Mouse (Mus musculus): ENCODE data around the gene Rfx1.

Gene Rfx1

GRCm38 (mm10) chr8:84066291-84066930 lies at the start of gene Rfx1:
Rfx1 (plus strand) TSS chr8:84066834.
- peak; percentile 100 for DNase-seq (ENCODE audit: low spot score in 2 of 2)

GRCm38 (mm10) chr8:84019738-84020137 lies 46.9 kb upstream of the Rfx1 start:
- no peak for DNase-seq (ENCODE audit: low spot score in 2 of 2)

GRCm38 (mm10) chr8:84021096-84021495 lies 45.5 kb upstream of the Rfx1 start, which contains the start of gene Palm3:
Palm3 (plus strand) TSS chr8:84021471.
- DNase-seq (ENCODE audit: low spot score in 2 of 2) = no peak

GRCm38 (mm10) chr8:84021569-84021968 lies 45.1 kb upstream of the Rfx1 start:
- DNase-seq (ENCODE audit: low spot score in 2 of 2) = no peak

- no peak for DNase-seq (ENCODE audit: low spot score in 2 of 2)
These were observed 43.5 kb upstream of the Rfx1 start for GRCm38 (mm10) chr8:84023085-84023484.

- no peak for DNase-seq (ENCODE audit: low spot score in 2 of 2)
These were observed 43.0 kb upstream of the Rfx1 start for GRCm38 (mm10) chr8:84023631-84024030.

GRCm38 (mm10) chr8:84024171-84024570 lies 42.5 kb upstream of the Rfx1 start:
- DNase-seq (ENCODE audit: low spot score in 2 of 2) = no peak

- DNase-seq (ENCODE audit: low spot score in 2 of 2) = no peak
These were observed 40.8 kb upstream of the Rfx1 start for GRCm38 (mm10) chr8:84025863-84026262.

GRCm38 (mm10) chr8:84027449-84027848 lies 39.2 kb upstream of the Rfx1 start:
- DNase-seq (ENCODE audit: low spot score in 2 of 2) = no peak

- DNase-seq (ENCODE audit: low spot score in 2 of 2) = no peak
These were observed 37.4 kb upstream of the Rfx1 start for GRCm38 (mm10) chr8:84029272-84029671.

GRCm38 (mm10) chr8:84032777-84033176 lies 33.9 kb upstream of the Rfx1 start:
- no peak for DNase-seq (ENCODE audit: low spot score in 2 of 2)

- no peak for DNase-seq (ENCODE audit: low spot score in 2 of 2)
These were observed 28.6 kb upstream of the Rfx1 start for GRCm38 (mm10) chr8:84038015-84038414.

- DNase-seq (ENCODE audit: low spot score in 2 of 2) = peak; percentile 30 to 41
These were observed 27.6 kb upstream of the Rfx1 start for GRCm38 (mm10) chr8:84039050-84039449.

- no peak for DNase-seq (ENCODE audit: low spot score in 2 of 2)
These were observed 24.3 kb upstream of the Rfx1 start, which contains the start of gene Il27ra for GRCm38 (mm10) chr8:84042066-84042947. Il27ra (minus strand) TSS chr8:84042589.

- DNase-seq (ENCODE audit: low spot score in 2 of 2) = no peak
These were observed 23.7 kb upstream of the Rfx1 start for GRCm38 (mm10) chr8:84042948-84043342.

GRCm38 (mm10) chr8:84044103-84044502 lies 22.5 kb upstream of the Rfx1 start:
- no peak for DNase-seq (ENCODE audit: low spot score in 2 of 2)

- no peak for DNase-seq (ENCODE audit: low spot score in 2 of 2)
These were observed 21.7 kb upstream of the Rfx1 start, which contains the start of gene Rln3 for GRCm38 (mm10) chr8:84044900-84045299. Rln3 (minus strand) TSS chr8:84045000.

- DNase-seq (ENCODE audit: low spot score in 2 of 2) = no peak
These were observed 20.1 kb upstream of the Rfx1 start for GRCm38 (mm10) chr8:84046505-84046904.

- no peak for DNase-seq (ENCODE audit: low spot score in 2 of 2)
These were observed 18.5 kb upstream of the Rfx1 start for GRCm38 (mm10) chr8:84048171-84048570.

GRCm38 (mm10) chr8:84052746-84053145 lies 13.9 kb upstream of the Rfx1 start:
- DNase-seq (ENCODE audit: low spot score in 2 of 2) = no peak

GRCm38 (mm10) chr8:84053229-84053628 lies 13.4 kb upstream of the Rfx1 start:
- DNase-seq (ENCODE audit: low spot score in 2 of 2) = no peak

- DNase-seq (ENCODE audit: low spot score in 2 of 2) = no peak
These were observed 8.8 kb upstream of the Rfx1 start for GRCm38 (mm10) chr8:84057827-84058226.

GRCm38 (mm10) chr8:84059226-84059625 lies 7.4 kb upstream of the Rfx1 start:
- DNase-seq (ENCODE audit: low spot score in 2 of 2) = no peak
